Mouse (Mus musculus) C2C12 (cell line): Measurements from ENCODE around the gene Ppil1.

Experiments used
- CTCF ChIP-seq: IDR thresholded peaks from one replicate; pipeline ENCODE4 v1.5.1; 2011; ENCODE audit not compliant: control insufficient read depth, insufficient read depth, insufficient read length
- USF1 ChIP-seq: IDR thresholded peaks from one replicate; pipeline ENCODE4 v1.6.1; 2011; ENCODE audit warnings: low read depth, mild to moderate bottlenecking, control low read depth, moderate library complexity

GRCm38 (mm10) chr17:29261603-29262258, 2.3 kb downstream of the Ppil1 start:
- TF ChIP-seq CTCF, result no peak
- TF ChIP-seq USF1, result no peak
